Mouse (Mus musculus): ENCODE results near the gene Prrc2a.

- TF ChIP-seq POLR2A (IDR thresholded peaks at IDR 0.05; ENCODE audit: borderline replicate concordance, extremely low read depth, insufficient read depth, insufficient read length, poor library complexity, severe bottlenecking) (no peak), CTCF (IDR thresholded peaks at IDR 0.05; ENCODE audit: borderline replicate concordance, extremely low read depth, insufficient read depth, insufficient read length) (no peak)
Observed at GRCm38 (mm10) chr17:35125081-35125480, 39.6 kb downstream of the Prrc2a start.
